Mouse (Mus musculus) liver, postnatal 0 days (tissue): ENCODE results near the gene Ppfia3.

Source experiments
- CTCF ChIP-seq: sonication (generic); IDR thresholded peaks from 2 replicates; pipeline ENCODE4 v1.5.1; 2016; ENCODE audit warnings: antibody characterized with exemption, low read depth
- EP300 ChIP-seq: IDR thresholded peaks from 2 replicates; pipeline ENCODE4 v1.6.1; 2016; ENCODE audit warnings: antibody characterized with exemption, low read depth, mild to moderate bottlenecking

- no peak for TF ChIP-seq EP300
- TF ChIP-seq CTCF: no peak
Observed at GRCm38 (mm10) chr7:45315182-45315701, 51.6 kb downstream of the Ppfia3 start.
